Comparison of ENCODE assay signal across 8 mouse cellular contexts in the genomic region with DNA sequence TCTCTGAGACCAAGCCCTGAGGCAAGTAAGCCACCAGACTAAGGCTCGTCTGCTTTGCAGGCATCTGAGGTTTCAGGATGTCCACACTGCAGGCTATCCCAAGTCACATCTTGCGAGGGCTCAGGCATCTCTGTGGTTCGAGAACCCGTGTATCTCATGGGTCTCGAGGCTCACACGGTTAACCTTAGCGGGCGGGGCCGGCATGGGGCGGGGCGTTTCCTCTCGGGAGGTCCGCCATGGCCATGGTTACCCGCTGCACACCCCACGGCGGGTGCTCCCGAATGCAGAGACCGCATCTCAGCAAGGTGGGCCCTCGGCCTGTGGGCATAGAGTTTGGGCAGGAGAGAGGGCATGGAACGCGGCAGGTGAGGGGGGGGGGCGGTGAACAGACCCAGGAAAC. TPM values are rescaled to one million over a fixed set of nuclear protein-coding genes. Genes with fewer than 3 reads are reported as not detected.
DNase-seq lines count a peak whose midpoint lies in the region; ATAC-seq and TF ChIP-seq lines count a peak whose summit lies in the region.

TSS of gene Rgs11 (plus strand) at position 215 of the 400 bp plus-strand sequence.

- H3K4me1 ChIP-seq in heart, postnatal 0 days (ENCODE audit: control insufficient read depth, insufficient read depth) = peaks cover 14% of the 10 kb centered on the region
- H3K4me1 ChIP-seq in spleen, adult 2 months (ENCODE audit: control insufficient read depth, insufficient read depth, insufficient read length) = peaks cover 4% of the 10 kb centered on the region; the same call in 1 of the 2 replicates

- H3K4me2 ChIP-seq in heart, postnatal 0 days (ENCODE audit: low read depth, low read length) = peak within 1 kb of the TSS; percentile 87

- no peak for TF ChIP-seq CTCF in heart, postnatal 0 days (IDR thresholded peaks at IDR 0.05; ENCODE audit: low read depth)
- TF ChIP-seq CTCF in left cerebral cortex, adult 2 months (IDR thresholded peaks at IDR 0.05) = no peak
- no peak for TF ChIP-seq CTCF in spleen, adult 2 months (IDR thresholded peaks at IDR 0.05; ENCODE audit: extremely low read depth, insufficient read depth, insufficient read length, insufficient replicate concordance)

- no peak for TF ChIP-seq POLR2A in spleen, adult 2 months (IDR thresholded peaks at IDR 0.05; ENCODE audit: low read depth, low read length)

- intact Hi-C loops in left cerebral cortex, adult 2 months (cut with DNase I) = loop anchor here (2.0 kb wide), 1 partner anchor 42 kb away; the partner anchor contains the start of gene Fam234a

- H3K27me3 ChIP-seq in heart, postnatal 0 days (ENCODE audit: control insufficient read depth, insufficient read depth, low read length) = peaks cover 50% of the 10 kb centered on the region
- peaks cover 11% of the 10 kb centered on the region; the same call in 1 of the 2 replicates for H3K27me3 ChIP-seq in spleen, adult 2 months (ENCODE audit: control insufficient read depth, insufficient read depth, low read length)

- DNase-seq in cerebellum, adult 11 months = peak; percentile 21
- DNase-seq in urinary bladder, adult 18-20 months (ENCODE audit: low spot score in 2 of 2) = peak; percentile 41 to 63
- DNase-seq in urinary bladder, postnatal 10 days (ENCODE audit: low spot score) = no peak
- no peak for DNase-seq in heart, postnatal 0 days (ENCODE audit: low spot score)
- DNase-seq in left cerebral cortex, adult 2 months (ENCODE audit: extremely low spot score in 1 of 2, low spot score in 2 of 2) = peak; percentile 35 to 39
- DNase-seq in lung, postnatal 25 days (ENCODE audit: low spot score) = peak; percentile 43
- peak in 1 of 2 experiments; percentile 50 for DNase-seq in spleen, adult 2 months (ENCODE audit: low read depth in 1 of 2, low spot score in 2 of 2)

- no peak for ATAC-seq in cerebellum, adult (ENCODE audit: insufficient number of reproducible peaks, low FRiP score, low TSS enrichment)
- no peak for ATAC-seq in heart, postnatal 0 days (ENCODE audit: insufficient read depth, low read depth)

- H3K27ac ChIP-seq in heart, postnatal 0 days (ENCODE audit: low read depth) = no peak within 1 kb of the TSS
- peak within 1 kb of the TSS; percentile 73 for H3K27ac ChIP-seq in left cerebral cortex, adult 2 months
- no peak within 1 kb of the TSS for H3K27ac ChIP-seq in spleen, adult 2 months (ENCODE audit: insufficient read depth, low read length)

- no peak for TF ChIP-seq EP300 in heart, postnatal 0 days (IDR thresholded peaks at IDR 0.05; ENCODE audit: low read depth)

- H3K4me3 ChIP-seq in heart, postnatal 0 days (ENCODE audit: low read depth, low read length) = peak within 1 kb of the TSS; percentile 50
- peak within 1 kb of the TSS; percentile 63 for H3K4me3 ChIP-seq in left cerebral cortex, adult 2 months
- H3K4me3 ChIP-seq in spleen, adult 2 months (ENCODE audit: extremely low read depth, insufficient read depth, insufficient read length) = peak within 1 kb of the TSS; percentile 60

- H3K36me3 ChIP-seq in heart, postnatal 0 days (replicated peaks; ENCODE audit: control insufficient read depth, insufficient read depth, low read length) = no peaks in the 10 kb centered on the region; the same call in 1 of the 2 replicates
- peaks cover 2% of the 10 kb centered on the region; the same call in 1 of the 2 replicates for H3K36me3 ChIP-seq in spleen, adult 2 months (ENCODE audit: control insufficient read depth, insufficient read depth, low read length)

- H3K9me3 ChIP-seq in heart, postnatal 0 days (replicated peaks; ENCODE audit: control insufficient read depth, low read length) = no peaks in the 10 kb centered on the region

- H3K9ac ChIP-seq in heart, postnatal 0 days (replicated peaks; ENCODE audit: low read depth, low read length) = no peak within 1 kb of the TSS

- WGBS in heart, postnatal 0 days = 2% methylated on average over 21 of the region's 22 CpGs
- 4% methylated on average over 22 of the region's 22 CpGs for WGBS in spleen, adult 2 months

RNA-seq across cellular contexts. Expression of gene Rgs11, which starts in this region (rescaled TPM):
- 1.5 and 6.4 TPM in 2 replicates for total RNA-seq in heart, postnatal 0 days (2014; rRNA removed; ENCODE audit: low replicate concordance)
- polyA plus RNA-seq in heart, postnatal 0 days (2015; fragmentation: Nextera tagmentation; extraction: Ambion mirVana) = 1.2 and 1.5 TPM in 2 replicates
- total RNA-seq in left cerebral cortex, adult 2 months (2021) = 10 to 100 TPM; 41.9 to 52.7 TPM
- 11.5 and 16.1 TPM in 2 replicates for polyA plus RNA-seq in spleen, adult 2 months (2012; rRNA removed)

Comparison
In these comparisons a context has a peak if more than half of its experiments do, and no peak if none do; other contexts are left out.
1. DNase-seq: peak in cerebellum, adult 11 months (single experiment), urinary bladder, adult 18-20 months (2 of 2), left cerebral cortex, adult 2 months (2 of 2) and lung, postnatal 25 days (single experiment); none in urinary bladder, postnatal 10 days (single experiment) and heart, postnatal 0 days (single experiment).
2. Peak in every context shown above with its lines, with median percentiles within 50 percentile points of each other: H3K4me3 ChIP-seq.